Mouse (Mus musculus): ENCODE data around the gene Atp6v0e. TPM values are rescaled to one million over a fixed set of nuclear protein-coding genes. Genes with fewer than 3 reads are reported as not detected.

Gene Atp6v0e
- 123 and 126 TPM in 2 replicates for polyA plus RNA-seq (2014; fragmentation: Nextera tagmentation; extraction: Ambion mirVana)

- H3K27ac ChIP-seq (ENCODE audit: low read depth, low read length): no peak within 1 kb of the TSS
- H3K36me3 ChIP-seq (ENCODE audit: control insufficient read depth, insufficient read depth, low read length): no peaks in the 10 kb centered on the region
- peak within 1 kb of the TSS; percentile 57 for H3K4me3 ChIP-seq (ENCODE audit: low read depth, low read length)
- H3K27me3 ChIP-seq (ENCODE audit: control insufficient read depth, insufficient read depth, low read length): no peaks in the 10 kb centered on the region
- DNase-seq (ENCODE audit: low spot score): peak; percentile 98
- H3K9ac ChIP-seq (ENCODE audit: low read depth, low read length): peak within 1 kb of the TSS; percentile 65
- peak within 1 kb of the TSS; percentile 54 for H3K4me2 ChIP-seq (replicated peaks; ENCODE audit: low read depth, low read length)
- ATAC-seq (ENCODE audit: low FRiP score): peak; percentile 89
- peaks cover 6% of the 10 kb centered on the region; the same call in 1 of the 2 replicates for H3K4me1 ChIP-seq (replicated peaks; ENCODE audit: control insufficient read depth, insufficient read depth, low read length)
- no peaks in the 10 kb centered on the region for H3K9me3 ChIP-seq (ENCODE audit: control insufficient read depth, low read length)
- WGBS: 3% methylated on average over 28 of the region's 28 CpGs
Measured at GRCm38 (mm10) chr17:26662978-26663683, at the start of gene Atp6v0e. Gene Atp6v0e (plus strand): TSS chr17:26663231.

- Histone ChIP-seq H3K9me3 (ENCODE audit: control insufficient read depth, low read length) (no peaks in the 10 kb centered on the region), H3K36me3 (ENCODE audit: control insufficient read depth, insufficient read depth, low read length) (no peaks in the 10 kb centered on the region; the same call in 1 of the 2 replicates), H3K27ac (ENCODE audit: low read depth, low read length) (no peak overlapping the region), H3K4me1 (replicated peaks; ENCODE audit: control insufficient read depth, insufficient read depth, low read length) (no peaks in the 10 kb centered on the region), H3K27me3 (ENCODE audit: control insufficient read depth, insufficient read depth, low read length) (no peaks in the 10 kb centered on the region), H3K4me3 (ENCODE audit: low read depth, low read length) (no peak overlapping the region), H3K9ac (ENCODE audit: low read depth, low read length) (no peak overlapping the region), H3K4me2 (replicated peaks; ENCODE audit: low read depth, low read length) (no peak overlapping the region)
- 89% methylated on average over 6 of the region's 6 CpGs for WGBS
- DNase-seq (ENCODE audit: low spot score) (no peak), ATAC-seq (ENCODE audit: low FRiP score) (no peak)
Measured at GRCm38 (mm10) chr17:26614286-26614685, 48.7 kb upstream of the Atp6v0e start.

GRCm38 (mm10) chr17:26614708-26615486 lies 48.1 kb upstream of the Atp6v0e start:
- 89% methylated on average over 9 of the region's 9 CpGs for WGBS
- Histone ChIP-seq H3K4me2 (replicated peaks; ENCODE audit: low read depth, low read length) (no peak overlapping the region), H3K27me3 (ENCODE audit: control insufficient read depth, insufficient read depth, low read length) (no peaks in the 10 kb centered on the region), H3K4me1 (replicated peaks; ENCODE audit: control insufficient read depth, insufficient read depth, low read length) (no peaks in the 10 kb centered on the region), H3K36me3 (ENCODE audit: control insufficient read depth, insufficient read depth, low read length) (no peaks in the 10 kb centered on the region; the same call in 1 of the 2 replicates), H3K9me3 (ENCODE audit: control insufficient read depth, low read length) (no peaks in the 10 kb centered on the region), H3K27ac (ENCODE audit: low read depth, low read length) (no peak overlapping the region), H3K4me3 (ENCODE audit: low read depth, low read length) (no peak overlapping the region), H3K9ac (ENCODE audit: low read depth, low read length) (no peak overlapping the region)
- no peak for ATAC-seq (ENCODE audit: low FRiP score)
- no peak for DNase-seq (ENCODE audit: low spot score)

GRCm38 (mm10) chr17:26616696-26617095 lies 46.3 kb upstream of the Atp6v0e start:
- H3K4me3 ChIP-seq (ENCODE audit: low read depth, low read length): no peak overlapping the region
- H3K27me3 ChIP-seq (ENCODE audit: control insufficient read depth, insufficient read depth, low read length): no peaks in the 10 kb centered on the region
- no peaks in the 10 kb centered on the region for H3K4me1 ChIP-seq (replicated peaks; ENCODE audit: control insufficient read depth, insufficient read depth, low read length)
- H3K4me2 ChIP-seq (replicated peaks; ENCODE audit: low read depth, low read length): no peak overlapping the region
- no peak overlapping the region for H3K27ac ChIP-seq (ENCODE audit: low read depth, low read length)
- 92% methylated on average over 2 of the region's 2 CpGs for WGBS
- H3K9me3 ChIP-seq (ENCODE audit: control insufficient read depth, low read length): no peaks in the 10 kb centered on the region
- ATAC-seq (ENCODE audit: low FRiP score): no peak
- H3K9ac ChIP-seq (ENCODE audit: low read depth, low read length): no peak overlapping the region
- DNase-seq (ENCODE audit: low spot score): no peak
- H3K36me3 ChIP-seq (ENCODE audit: control insufficient read depth, insufficient read depth, low read length): no peaks in the 10 kb centered on the region; the same call in 1 of the 2 replicates

- Histone ChIP-seq H3K27me3 (ENCODE audit: control insufficient read depth, insufficient read depth, low read length) (no peaks in the 10 kb centered on the region), H3K4me3 (ENCODE audit: low read depth, low read length) (no peak overlapping the region), H3K4me1 (replicated peaks; ENCODE audit: control insufficient read depth, insufficient read depth, low read length) (no peaks in the 10 kb centered on the region), H3K4me2 (replicated peaks; ENCODE audit: low read depth, low read length) (no peak overlapping the region), H3K9ac (ENCODE audit: low read depth, low read length) (no peak overlapping the region), H3K36me3 (ENCODE audit: control insufficient read depth, insufficient read depth, low read length) (no peaks in the 10 kb centered on the region), H3K27ac (ENCODE audit: low read depth, low read length) (no peak overlapping the region), H3K9me3 (ENCODE audit: control insufficient read depth, low read length) (no peaks in the 10 kb centered on the region)
- WGBS: 89% methylated on average over 5 of the region's 5 CpGs
- DNase-seq (ENCODE audit: low spot score) (no peak), ATAC-seq (ENCODE audit: low FRiP score) (no peak)
Measured at GRCm38 (mm10) chr17:26618498-26618897, 44.5 kb upstream of the Atp6v0e start.

GRCm38 (mm10) chr17:26619577-26619976 lies 43.5 kb upstream of the Atp6v0e start:
- Histone ChIP-seq H3K9me3 (ENCODE audit: control insufficient read depth, low read length) (no peaks in the 10 kb centered on the region), H3K4me2 (replicated peaks; ENCODE audit: low read depth, low read length) (no peak overlapping the region), H3K4me1 (replicated peaks; ENCODE audit: control insufficient read depth, insufficient read depth, low read length) (no peaks in the 10 kb centered on the region), H3K4me3 (ENCODE audit: low read depth, low read length) (no peak overlapping the region), H3K27ac (ENCODE audit: low read depth, low read length) (no peak overlapping the region), H3K27me3 (ENCODE audit: control insufficient read depth, insufficient read depth, low read length) (no peaks in the 10 kb centered on the region), H3K36me3 (ENCODE audit: control insufficient read depth, insufficient read depth, low read length) (0 out of 2 replicates have a peak, but pooled peaks cover 2% of the 10 kb centered on the region), H3K9ac (ENCODE audit: low read depth, low read length) (no peak overlapping the region)
- no peak for ATAC-seq (ENCODE audit: low FRiP score)
- 88% methylated on average over 6 of the region's 6 CpGs for WGBS
- no peak for DNase-seq (ENCODE audit: low spot score)

GRCm38 (mm10) chr17:26620292-26620691 lies 42.7 kb upstream of the Atp6v0e start:
- H3K4me3 ChIP-seq (ENCODE audit: low read depth, low read length): no peak overlapping the region
- ATAC-seq (ENCODE audit: low FRiP score) (no peak), DNase-seq (ENCODE audit: low spot score) (no peak)
- H3K4me2 ChIP-seq (replicated peaks; ENCODE audit: low read depth, low read length): no peak overlapping the region
- H3K9me3 ChIP-seq (ENCODE audit: control insufficient read depth, low read length): no peaks in the 10 kb centered on the region
- no peak overlapping the region for H3K27ac ChIP-seq (ENCODE audit: low read depth, low read length)
- H3K36me3 ChIP-seq (ENCODE audit: control insufficient read depth, insufficient read depth, low read length): 0 out of 2 replicates have a peak, but pooled peaks cover 2% of the 10 kb centered on the region
- no peak overlapping the region for H3K9ac ChIP-seq (ENCODE audit: low read depth, low read length)
- 91% methylated on average over 6 of the region's 6 CpGs for WGBS
- no peaks in the 10 kb centered on the region for H3K4me1 ChIP-seq (replicated peaks; ENCODE audit: control insufficient read depth, insufficient read depth, low read length)
- no peaks in the 10 kb centered on the region for H3K27me3 ChIP-seq (ENCODE audit: control insufficient read depth, insufficient read depth, low read length)

GRCm38 (mm10) chr17:26620786-26621766 lies 42.0 kb upstream of the Atp6v0e start:
- 93% methylated on average over 17 of the region's 17 CpGs for WGBS
- 0 out of 2 replicates have a peak, but pooled peaks cover 2% of the 10 kb centered on the region for H3K36me3 ChIP-seq (ENCODE audit: control insufficient read depth, insufficient read depth, low read length)

More at GRCm38 (mm10) chr17:26620786-26621766, 42.0 kb upstream of the Atp6v0e start:
- no peak overlapping the region for H3K27ac ChIP-seq (ENCODE audit: low read depth, low read length)
- no peaks in the 10 kb centered on the region for H3K4me1 ChIP-seq (replicated peaks; ENCODE audit: control insufficient read depth, insufficient read depth, low read length)
- DNase-seq (ENCODE audit: low spot score): no peak
- no peak overlapping the region for H3K9ac ChIP-seq (ENCODE audit: low read depth, low read length)
- ATAC-seq (ENCODE audit: low FRiP score): no peak
- no peaks in the 10 kb centered on the region for H3K9me3 ChIP-seq (ENCODE audit: control insufficient read depth, low read length)
- H3K4me2 ChIP-seq (replicated peaks; ENCODE audit: low read depth, low read length): no peak overlapping the region
- H3K27me3 ChIP-seq (ENCODE audit: control insufficient read depth, insufficient read depth, low read length): no peaks in the 10 kb centered on the region
- no peak overlapping the region for H3K4me3 ChIP-seq (ENCODE audit: low read depth, low read length)

All from hindbrain, embryonic 11.5 days (tissue).